Mouse (Mus musculus): ENCODE measurements around the gene Tle3.

The Tle3 gene

GRCm38 (mm10) chr9:61371755-61372509, at the start of gene Tle3:
Gene Tle3, plus strand, starts transcription at chr9:61372366.
- peak; percentile 91 to 94 for DNase-seq (ENCODE audit: low spot score in 2 of 2)

- no peak for DNase-seq (ENCODE audit: low spot score in 2 of 2)
Observed at GRCm38 (mm10) chr9:61323221-61323620, 48.9 kb upstream of the Tle3 start.

GRCm38 (mm10) chr9:61323879-61324278, 48.3 kb upstream of the Tle3 start:
- DNase-seq (ENCODE audit: low spot score in 2 of 2): no peak

GRCm38 (mm10) chr9:61324354-61324753, 47.8 kb upstream of the Tle3 start:
- DNase-seq (ENCODE audit: low spot score in 2 of 2): no peak

GRCm38 (mm10) chr9:61325012-61325411, 47.2 kb upstream of the Tle3 start:
- DNase-seq (ENCODE audit: low spot score in 2 of 2): no peak

- DNase-seq (ENCODE audit: low spot score in 2 of 2): no peak
Observed at GRCm38 (mm10) chr9:61325931-61326351, 46.2 kb upstream of the Tle3 start.

GRCm38 (mm10) chr9:61326922-61327321, 45.2 kb upstream of the Tle3 start:
- DNase-seq (ENCODE audit: low spot score in 2 of 2): no peak

GRCm38 (mm10) chr9:61328173-61328572, 44.0 kb upstream of the Tle3 start:
- no peak for DNase-seq (ENCODE audit: low spot score in 2 of 2)

GRCm38 (mm10) chr9:61330747-61331146, 41.4 kb upstream of the Tle3 start:
- DNase-seq (ENCODE audit: low spot score in 2 of 2): no peak

- DNase-seq (ENCODE audit: low spot score in 2 of 2): no peak
Observed at GRCm38 (mm10) chr9:61332226-61332936, 39.8 kb upstream of the Tle3 start.

- no peak for DNase-seq (ENCODE audit: low spot score in 2 of 2)
Observed at GRCm38 (mm10) chr9:61336179-61336578, 36.0 kb upstream of the Tle3 start.

GRCm38 (mm10) chr9:61336591-61337587, 35.3 kb upstream of the Tle3 start:
- DNase-seq (ENCODE audit: low spot score in 2 of 2): no peak

GRCm38 (mm10) chr9:61337665-61338064, 34.5 kb upstream of the Tle3 start:
- no peak for DNase-seq (ENCODE audit: low spot score in 2 of 2)

- no peak for DNase-seq (ENCODE audit: low spot score in 2 of 2)
Observed at GRCm38 (mm10) chr9:61339311-61339710, 32.9 kb upstream of the Tle3 start.

- no peak for DNase-seq (ENCODE audit: low spot score in 2 of 2)
Observed at GRCm38 (mm10) chr9:61340333-61340732, 31.8 kb upstream of the Tle3 start.

GRCm38 (mm10) chr9:61342297-61342696, 29.9 kb upstream of the Tle3 start:
- no peak for DNase-seq (ENCODE audit: low spot score in 2 of 2)

GRCm38 (mm10) chr9:61344684-61345083, 27.5 kb upstream of the Tle3 start:
- no peak for DNase-seq (ENCODE audit: low spot score in 2 of 2)

GRCm38 (mm10) chr9:61347011-61347410, 25.2 kb upstream of the Tle3 start:
- no peak for DNase-seq (ENCODE audit: low spot score in 2 of 2)

- DNase-seq (ENCODE audit: low spot score in 2 of 2): no peak
Observed at GRCm38 (mm10) chr9:61348036-61348435, 24.1 kb upstream of the Tle3 start.

GRCm38 (mm10) chr9:61348616-61349015, 23.6 kb upstream of the Tle3 start:
- no peak for DNase-seq (ENCODE audit: low spot score in 2 of 2)

- no peak for DNase-seq (ENCODE audit: low spot score in 2 of 2)
Observed at GRCm38 (mm10) chr9:61349697-61350096, 22.5 kb upstream of the Tle3 start.

- no peak for DNase-seq (ENCODE audit: low spot score in 2 of 2)
Observed at GRCm38 (mm10) chr9:61351164-61351563, 21.0 kb upstream of the Tle3 start.

Measured in spleen, postnatal 14 days (tissue).